Comparison of ENCODE assay signal across 8 mouse cellular contexts in the genomic region with DNA sequence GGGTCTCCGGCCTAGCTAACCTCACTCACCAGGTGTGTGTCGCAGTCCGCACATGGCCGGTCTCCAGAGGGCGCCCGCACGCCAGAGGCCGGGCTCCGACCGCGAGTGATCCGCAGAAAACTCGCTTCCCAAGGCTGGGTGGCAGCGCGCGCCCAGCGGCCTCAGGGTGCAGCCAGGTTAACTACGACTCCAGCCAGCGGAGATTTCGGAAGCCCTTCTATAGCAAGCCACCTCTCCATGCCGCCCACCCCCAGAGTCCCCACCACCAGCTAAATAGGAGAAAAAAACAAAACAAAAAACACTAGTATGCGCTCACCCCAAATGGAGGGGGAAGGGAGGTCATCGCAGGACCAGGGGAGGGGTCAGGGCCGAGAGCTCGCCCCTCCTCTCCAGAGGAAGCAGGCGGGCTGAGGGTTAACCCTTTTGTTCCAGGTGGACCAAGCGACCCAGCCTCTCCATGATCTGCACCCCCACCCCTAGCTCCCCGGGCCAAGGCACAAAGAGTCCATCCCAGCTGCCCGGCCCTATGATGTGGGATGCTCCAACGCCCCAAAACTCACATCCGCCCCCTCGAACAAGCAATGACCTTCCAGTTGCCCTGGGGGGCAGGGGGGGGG. TPM values are rescaled to one million over a fixed set of nuclear protein-coding genes. Genes with fewer than 3 reads are reported as not detected.
DNase-seq lines count a peak whose midpoint lies in the region; ATAC-seq lines count a peak whose summit lies in the region.

No protein-coding gene starts in this region.

- under 1% methylated on average over 32 of the region's 32 CpGs for WGBS in liver, embryonic 16.5 days (ENCODE audit: insufficient replicate concordance)
- WGBS in neural tube, embryonic 14.5 days, result under 1% methylated on average over 32 of the region's 32 CpGs

- DNase-seq in cerebellum, postnatal 25 days, result peak; percentile 44 to 63
- peak; percentile 30 to 37 for DNase-seq in gastrocnemius, postnatal 36 days
- peak; percentile 15 to 62 for DNase-seq in kidney, adult 8-10 months

- no peaks in the 10 kb centered on the region for H3K36me3 ChIP-seq in erythroblast, embryonic 14.5 days (ENCODE audit: control insufficient read depth)
- no peaks in the 10 kb centered on the region for H3K36me3 ChIP-seq in liver, embryonic 16.5 days (ENCODE audit: control insufficient read depth, insufficient read depth)
- no peaks in the 10 kb centered on the region for H3K36me3 ChIP-seq in neural tube, embryonic 14.5 days (ENCODE audit: control insufficient read depth, insufficient read depth, low read length)

- peak overlapping the region; percentile 34 for H3K4me2 ChIP-seq in liver, embryonic 16.5 days (ENCODE audit: low read depth, low read length)
- peak overlapping the region; percentile 88 for H3K4me2 ChIP-seq in neural tube, embryonic 14.5 days (ENCODE audit: low read depth, low read length)

- no peak for ATAC-seq in erythroblast, adult 5-6 weeks (replicated peaks; ENCODE audit: low FRiP score, poor library complexity, severe bottlenecking)
- ATAC-seq in liver, embryonic 16.5 days (ENCODE audit: low read depth), result peak; percentile 65
- ATAC-seq in neural tube, embryonic 14.5 days (ENCODE audit: low read depth), result peak; percentile 45; the same call in 1 of the 2 replicates
- ATAC-seq in activated CD4-positive, CD25-positive, alpha-beta regulatory T cell, adult 4 months, result no peak

- peak overlapping the region; percentile 39 for H3K4me3 ChIP-seq in erythroblast, embryonic 14.5 days (replicated peaks)
- peak overlapping the region; percentile 56 for H3K4me3 ChIP-seq in liver, embryonic 16.5 days (ENCODE audit: low read depth, low read length)
- peak overlapping the region; percentile 41 for H3K4me3 ChIP-seq in neural tube, embryonic 14.5 days (ENCODE audit: low read depth, low read length)

- intact Hi-C loops in gastrocnemius, postnatal 36 days (cut with DNase I), result loop anchor here (5.0 kb wide), 2 partner anchors 102 to 117 kb away; no protein-coding TSS in a partner anchor

- no peak overlapping the region for H3K9ac ChIP-seq in liver, embryonic 16.5 days (ENCODE audit: low read depth, low read length)
- H3K9ac ChIP-seq in neural tube, embryonic 14.5 days (replicated peaks; ENCODE audit: low read depth, low read length), result 0 out of 2 replicates have a peak overlapping the region, but pooled peaks have one; percentile 25

- H3K27me3 ChIP-seq in erythroblast, embryonic 14.5 days (ENCODE audit: control insufficient read depth), result peaks cover 69% of the 10 kb centered on the region
- H3K27me3 ChIP-seq in liver, embryonic 16.5 days (ENCODE audit: control insufficient read depth, insufficient read depth, low read depth, low read length), result peaks cover 52% of the 10 kb centered on the region
- H3K27me3 ChIP-seq in neural tube, embryonic 14.5 days (ENCODE audit: control insufficient read depth, insufficient read depth, low read length), result peaks cover 11% of the 10 kb centered on the region; the same call in 1 of the 2 replicates

- no peak overlapping the region for H3K27ac ChIP-seq in liver, embryonic 16.5 days (ENCODE audit: low read length)
- H3K27ac ChIP-seq in neural tube, embryonic 14.5 days (ENCODE audit: low read depth, low read length), result no peak overlapping the region

- no peaks in the 10 kb centered on the region for H3K9me3 ChIP-seq in erythroblast, embryonic 14.5 days (ENCODE audit: control insufficient read depth, low read length)
- no peaks in the 10 kb centered on the region for H3K9me3 ChIP-seq in liver, embryonic 16.5 days (replicated peaks; ENCODE audit: control insufficient read depth, low read length)
- H3K9me3 ChIP-seq in neural tube, embryonic 14.5 days (ENCODE audit: control insufficient read depth, low read length), result no peaks in the 10 kb centered on the region

- H3K4me1 ChIP-seq in erythroblast, embryonic 14.5 days (ENCODE audit: control insufficient read depth), result no peaks in the 10 kb centered on the region
- no peaks in the 10 kb centered on the region for H3K4me1 ChIP-seq in liver, embryonic 16.5 days (ENCODE audit: control insufficient read depth, low read depth, low read length)
- H3K4me1 ChIP-seq in neural tube, embryonic 14.5 days (ENCODE audit: control insufficient read depth, insufficient read depth, low read length), result peaks cover 26% of the 10 kb centered on the region

RNA-seq across cellular contexts. Expression of a gene that starts 2.6 kb away (rescaled TPM):
- 0.01 TPM in 2 replicates for polyA plus RNA-seq in erythroblast, embryonic 14.5 days (2012)
- not detected in 2 replicates for total RNA-seq in erythroblast, adult 5-6 weeks (2015; ENCODE audit: low replicate concordance)
- not detected in 2 replicates for total RNA-seq in erythroblast, adult 5-6 weeks (2017; ENCODE audit: low replicate concordance)
- total RNA-seq in gastrocnemius, postnatal 36 days (2021), result 1 to 10 TPM; 1.7 to 2.1 TPM
- 3.4 and 3.7 TPM in 2 replicates for polyA plus RNA-seq in liver, embryonic 16.5 days (2015; fragmentation: Nextera tagmentation; extraction: Ambion mirVana)
- 0.82 and 1.1 TPM in 2 replicates for polyA plus RNA-seq in neural tube, embryonic 14.5 days (2014; fragmentation: Nextera tagmentation; extraction: Ambion mirVana)
- polyA plus RNA-seq in activated CD4-positive, CD25-positive, alpha-beta regulatory T cell, adult 4 months (2017; shearing (Covaris generic)), result under 1 TPM in 1 of 2 experiments, not detected in 1; 0.17 TPM

RNA-seq across cellular contexts. Expression of a gene that starts 23.0 kb away (rescaled TPM):
- 0.03 TPM in 1 of 2 replicates, not detected in the other for polyA plus RNA-seq in erythroblast, embryonic 14.5 days (2012)
- total RNA-seq in erythroblast, adult 5-6 weeks (2015; ENCODE audit: low replicate concordance), result not detected in 2 replicates
- total RNA-seq in erythroblast, adult 5-6 weeks (2017; ENCODE audit: low replicate concordance), result not detected in 2 replicates
- 10 to 100 TPM; 12.7 to 14.7 TPM for total RNA-seq in gastrocnemius, postnatal 36 days (2021)
- 2.7 and 4.0 TPM in 2 replicates for polyA plus RNA-seq in liver, embryonic 16.5 days (2015; fragmentation: Nextera tagmentation; extraction: Ambion mirVana)
- polyA plus RNA-seq in neural tube, embryonic 14.5 days (2014; fragmentation: Nextera tagmentation; extraction: Ambion mirVana), result 75.2 and 76.8 TPM in 2 replicates
- polyA plus RNA-seq in activated CD4-positive, CD25-positive, alpha-beta regulatory T cell, adult 4 months (2017; shearing (Covaris generic)), result 1 to 10 TPM; 4.0 to 7.6 TPM

Comparison
In these comparisons a context has a peak if more than half of its experiments do, and no peak if none do; other contexts are left out.
1. ATAC-seq: peak in liver, embryonic 16.5 days (single experiment) and neural tube, embryonic 14.5 days (single experiment); none in erythroblast, adult 5-6 weeks (single experiment) and activated CD4-positive, CD25-positive, alpha-beta regulatory T cell, adult 4 months (single experiment).
2. Peak in every context shown above with its lines, with median percentiles within 50 percentile points of each other: H3K4me3 ChIP-seq and DNase-seq.